Comparison of ENCODE assay signal across 9 mouse cellular contexts in the genomic region with DNA sequence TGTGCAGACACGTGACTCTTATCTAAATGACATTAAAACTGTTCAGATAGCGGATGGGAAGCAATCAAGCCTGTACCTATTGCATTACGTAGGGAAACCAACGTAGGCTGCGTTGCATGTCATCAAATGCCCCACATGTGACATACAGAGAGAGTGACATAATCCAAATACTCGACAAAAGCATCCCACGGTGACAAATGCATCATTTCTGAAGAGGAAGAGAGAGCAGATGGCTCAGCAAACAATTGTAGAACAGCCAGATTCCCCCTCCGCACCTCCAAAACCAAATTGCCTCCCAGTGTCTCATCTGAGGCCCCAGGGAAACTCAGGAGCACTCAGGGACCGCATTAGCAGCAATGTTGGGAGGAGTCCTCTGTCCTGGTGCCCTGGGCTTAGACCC.
DNase-seq lines count a peak whose midpoint lies in the region; ATAC-seq lines count a peak whose summit lies in the region.
"Had no signal": no experiment of that assay in that cellular context is flagged by ENCODE, and none has a peak within 500 bp of the region (broad histone marks: within the 10 kb centered on the region; RNA-seq: fewer than 3 reads in every experiment).

No protein-coding gene starts in this region.

- H3K4me1 ChIP-seq in midbrain, embryonic 14.5 days (ENCODE audit: control insufficient read depth, insufficient read depth, low read length) = no peaks in the 10 kb centered on the region
- peaks cover 3% of the 10 kb centered on the region; the same call in 1 of the 2 replicates for H3K4me1 ChIP-seq in midbrain, embryonic 13.5 days (replicated peaks)

- H3K27ac ChIP-seq in midbrain, embryonic 14.5 days (replicated peaks; ENCODE audit: low read depth, low read length) = no peak overlapping the region
- no peak overlapping the region for H3K27ac ChIP-seq in midbrain, embryonic 13.5 days

- 62% methylated on average over 9 of the region's 9 CpGs for WGBS in midbrain, embryonic 14.5 days
- 63% methylated on average over 9 of the region's 9 CpGs for WGBS in midbrain, embryonic 13.5 days

- H3K4me2 ChIP-seq in midbrain, embryonic 14.5 days (ENCODE audit: low read length) = no peak overlapping the region
- H3K4me2 ChIP-seq in midbrain, embryonic 13.5 days (replicated peaks) = no peak overlapping the region

- intact Hi-C loops in heart, postnatal 10 days (cut with DNase I) = no loop called here

- no peaks in the 10 kb centered on the region for H3K9me3 ChIP-seq in midbrain, embryonic 14.5 days (ENCODE audit: control insufficient read depth, low read length)
- H3K9me3 ChIP-seq in midbrain, embryonic 13.5 days = no peaks in the 10 kb centered on the region

- ATAC-seq in midbrain, embryonic 14.5 days (ENCODE audit: low FRiP score, low TSS enrichment) = no peak
- ATAC-seq in midbrain, embryonic 13.5 days = no peak
- ATAC-seq: activated CD4-positive, CD25-positive, alpha-beta regulatory T cell, adult 4 months had no signal

- H3K9ac ChIP-seq in midbrain, embryonic 14.5 days (replicated peaks; ENCODE audit: low read length) = no peak overlapping the region
- H3K9ac ChIP-seq in midbrain, embryonic 13.5 days (replicated peaks) = no peak overlapping the region

- no peak overlapping the region for H3K4me3 ChIP-seq in midbrain, embryonic 14.5 days (replicated peaks; ENCODE audit: low read depth, low read length)
- H3K4me3 ChIP-seq in midbrain, embryonic 13.5 days (replicated peaks) = no peak overlapping the region

- no peaks in the 10 kb centered on the region for H3K27me3 ChIP-seq in midbrain, embryonic 14.5 days (ENCODE audit: control insufficient read depth, insufficient read depth, low read length)
- H3K27me3 ChIP-seq in midbrain, embryonic 13.5 days = no peaks in the 10 kb centered on the region

- no peaks in the 10 kb centered on the region for H3K36me3 ChIP-seq in midbrain, embryonic 14.5 days (ENCODE audit: control insufficient read depth, insufficient read depth, low read length)
- no peaks in the 10 kb centered on the region for H3K36me3 ChIP-seq in midbrain, embryonic 13.5 days

- peak; percentile 16 for DNase-seq in midbrain, embryonic 14.5 days
- DNase-seq in cerebellum, adult 9-11 months = peak; percentile 73
- DNase-seq in layer of hippocampus, adult 9-10 months (ENCODE audit: low spot score) = peak; percentile 50
- peak; percentile 29 to 35 for DNase-seq in right cerebral cortex, postnatal 10 days (ENCODE audit: low spot score in 2 of 2)
- no peak for DNase-seq in heart, postnatal 10 days
- DNase-seq in thymus, postnatal 25 days = no peak
- DNase-seq: kidney, postnatal 25 days had no signal

Comparison
In these comparisons a context has a peak if more than half of its experiments do, and no peak if none do; other contexts are left out.
1. DNase-seq: peak in midbrain, embryonic 14.5 days (single experiment), cerebellum, adult 9-11 months (single experiment), layer of hippocampus, adult 9-10 months (single experiment) and right cerebral cortex, postnatal 10 days (2 of 2); none in heart, postnatal 10 days (0 of 2) and thymus, postnatal 25 days (single experiment).